Mouse (Mus musculus): Measurements from ENCODE around the gene Prkn. TPM values are rescaled to one million over a fixed set of nuclear protein-coding genes. Genes with fewer than 3 reads are reported as not detected.
A peak's percentile ranks its signal among the peaks of the same experiment; 100 is the strongest.

Gene Prkn
- total RNA-seq (2014; rRNA removed) (8.9 and 10.1 TPM in 2 replicates), polyA plus RNA-seq (2012; rRNA removed) (2.5 TPM in 2 replicates)

DNA sequence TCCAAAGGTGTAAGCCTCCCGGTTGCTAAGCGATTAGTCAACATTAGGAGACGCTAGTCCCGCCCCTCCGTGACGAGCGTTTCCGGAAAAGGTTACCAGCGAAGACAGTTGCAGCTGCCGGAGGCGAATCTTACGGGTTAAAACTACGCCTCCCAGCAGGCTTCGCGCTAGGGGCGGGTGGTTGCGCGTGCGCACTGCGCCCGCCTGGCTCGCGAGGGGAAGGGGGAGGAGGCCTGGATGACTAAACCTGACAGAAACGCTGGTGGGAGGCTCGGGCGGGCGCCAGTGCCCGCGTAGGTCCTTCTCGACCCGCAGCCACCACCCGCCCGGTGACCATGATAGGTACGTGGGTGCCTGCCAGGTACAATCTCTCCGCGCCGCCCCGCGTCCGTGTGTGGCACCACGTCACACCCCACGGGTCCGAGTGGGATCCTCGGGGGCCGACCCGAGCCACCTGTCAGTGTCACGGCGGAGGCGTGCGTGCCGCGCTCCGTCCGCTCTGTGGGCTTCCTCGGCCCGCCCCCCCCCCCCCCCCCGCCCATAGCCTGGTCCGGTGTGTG lies at the start of gene Prkn, which contains the start of gene Pacrg:
Prkn (plus strand) TSS at position 237 of the 560 bp plus-strand sequence.
Pacrg (minus strand) TSS at position 164 of the 560 bp plus-strand sequence.
- Histone ChIP-seq H3K27me3 (ENCODE audit: control insufficient read depth, insufficient read depth, low read length) (no peaks in the 10 kb centered on the region), H3K9ac (ENCODE audit: low read depth, low read length) (peak within 1 kb of the TSS; percentile 82), H3K79me2 (ENCODE audit: control insufficient read depth, insufficient read depth, low read length) (no peaks in the 10 kb centered on the region; the same call in 1 of the 2 replicates), H3K4me3 (ENCODE audit: insufficient read depth, low read depth, low read length) (peak within 1 kb of the TSS; percentile 84), H3K4me1 (ENCODE audit: control insufficient read depth, insufficient read depth, low read length) (peaks cover 3% of the 10 kb centered on the region; the same call in 1 of the 2 replicates), H3K36me3 (ENCODE audit: control insufficient read depth, insufficient read depth, low read length) (no peaks in the 10 kb centered on the region), H3K27ac (replicated peaks; ENCODE audit: insufficient read depth, low read depth, low read length) (peak within 1 kb of the TSS; percentile 29)
- under 1% methylated on average over 48 of the region's 58 CpGs for WGBS
- DNase-seq (ENCODE audit: extremely low read depth, low read depth, low spot score), result peak; percentile 94
- TF ChIP-seq POLR2A (IDR thresholded peaks at IDR 0.05; ENCODE audit: extremely low read depth, insufficient read depth, low read length) (0 out of 2 replicates have a peak, but pooled peaks have one; percentile 31), CTCF (IDR thresholded peaks at IDR 0.05; ENCODE audit: low read depth, low read length) (no peak)

DNA sequence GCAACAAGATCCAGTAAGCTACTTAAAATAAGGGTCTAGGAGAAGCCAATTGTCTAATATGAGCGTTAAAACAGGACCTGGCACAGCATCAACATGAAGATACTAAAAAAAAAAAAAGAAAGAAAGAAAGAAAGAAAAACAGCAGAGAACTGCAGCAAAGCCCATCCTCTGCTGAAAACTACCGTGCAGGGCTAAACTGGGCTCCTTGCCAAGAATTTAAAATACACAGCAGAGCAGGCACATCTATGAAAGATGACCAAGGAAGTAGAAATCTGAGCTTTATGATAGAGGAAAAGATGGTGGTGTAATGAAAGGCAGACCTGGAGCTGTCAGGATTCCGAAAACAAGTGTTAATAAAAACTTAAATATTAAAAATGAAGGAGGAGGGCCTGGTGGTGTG lies 48.5 kb upstream of the Prkn start:
- DNase-seq (ENCODE audit: extremely low read depth, low read depth, low spot score), result no peak
- Histone ChIP-seq H3K36me3 (ENCODE audit: control insufficient read depth, insufficient read depth, low read length) (no peaks in the 10 kb centered on the region), H3K27me3 (ENCODE audit: control insufficient read depth, insufficient read depth, low read length) (no peaks in the 10 kb centered on the region), H3K27ac (replicated peaks; ENCODE audit: insufficient read depth, low read depth, low read length) (no peak overlapping the region), H3K4me3 (ENCODE audit: insufficient read depth, low read depth, low read length) (no peak overlapping the region), H3K4me1 (ENCODE audit: control insufficient read depth, insufficient read depth, low read length) (no peaks in the 10 kb centered on the region), H3K79me2 (ENCODE audit: control insufficient read depth, insufficient read depth, low read length) (no peaks in the 10 kb centered on the region), H3K9ac (ENCODE audit: low read depth, low read length) (no peak overlapping the region)
- 62% methylated on average over 3 of the region's 3 CpGs for WGBS
- TF ChIP-seq POLR2A (IDR thresholded peaks at IDR 0.05; ENCODE audit: extremely low read depth, insufficient read depth, low read length) (no peak), CTCF (IDR thresholded peaks at IDR 0.05; ENCODE audit: low read depth, low read length) (no peak)

DNA sequence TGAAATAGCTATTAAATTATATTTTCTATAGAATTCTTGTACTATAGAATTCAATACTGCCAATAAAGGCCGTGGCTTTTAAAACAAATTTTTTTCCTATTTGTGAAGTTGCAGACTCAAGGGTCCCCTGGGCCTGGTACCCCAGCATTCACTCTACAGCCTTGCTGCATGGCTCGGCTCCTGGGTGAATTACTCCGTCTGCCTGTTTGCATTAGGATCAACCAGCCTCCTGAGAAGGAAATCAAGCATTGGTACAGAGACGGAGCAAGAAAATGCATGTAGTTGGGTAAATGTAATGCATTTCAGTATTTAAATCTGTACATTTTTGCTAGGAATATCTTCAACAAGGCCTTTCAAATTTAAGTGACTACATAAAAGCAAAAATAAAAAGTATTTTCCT lies 33.5 kb upstream of the Prkn start:
- Histone ChIP-seq H3K27ac (replicated peaks; ENCODE audit: insufficient read depth, low read depth, low read length) (no peak overlapping the region), H3K27me3 (ENCODE audit: control insufficient read depth, insufficient read depth, low read length) (no peaks in the 10 kb centered on the region), H3K36me3 (ENCODE audit: control insufficient read depth, insufficient read depth, low read length) (no peaks in the 10 kb centered on the region), H3K4me1 (ENCODE audit: control insufficient read depth, insufficient read depth, low read length) (no peaks in the 10 kb centered on the region), H3K79me2 (ENCODE audit: control insufficient read depth, insufficient read depth, low read length) (no peaks in the 10 kb centered on the region), H3K4me3 (ENCODE audit: insufficient read depth, low read depth, low read length) (no peak overlapping the region), H3K9ac (ENCODE audit: low read depth, low read length) (no peak overlapping the region)
- TF ChIP-seq CTCF (IDR thresholded peaks at IDR 0.05; ENCODE audit: low read depth, low read length) (no peak), POLR2A (IDR thresholded peaks at IDR 0.05; ENCODE audit: extremely low read depth, insufficient read depth, low read length) (no peak)
- 87% methylated on average over 4 of the region's 4 CpGs for WGBS
- no peak for DNase-seq (ENCODE audit: extremely low read depth, low read depth, low spot score)

DNA sequence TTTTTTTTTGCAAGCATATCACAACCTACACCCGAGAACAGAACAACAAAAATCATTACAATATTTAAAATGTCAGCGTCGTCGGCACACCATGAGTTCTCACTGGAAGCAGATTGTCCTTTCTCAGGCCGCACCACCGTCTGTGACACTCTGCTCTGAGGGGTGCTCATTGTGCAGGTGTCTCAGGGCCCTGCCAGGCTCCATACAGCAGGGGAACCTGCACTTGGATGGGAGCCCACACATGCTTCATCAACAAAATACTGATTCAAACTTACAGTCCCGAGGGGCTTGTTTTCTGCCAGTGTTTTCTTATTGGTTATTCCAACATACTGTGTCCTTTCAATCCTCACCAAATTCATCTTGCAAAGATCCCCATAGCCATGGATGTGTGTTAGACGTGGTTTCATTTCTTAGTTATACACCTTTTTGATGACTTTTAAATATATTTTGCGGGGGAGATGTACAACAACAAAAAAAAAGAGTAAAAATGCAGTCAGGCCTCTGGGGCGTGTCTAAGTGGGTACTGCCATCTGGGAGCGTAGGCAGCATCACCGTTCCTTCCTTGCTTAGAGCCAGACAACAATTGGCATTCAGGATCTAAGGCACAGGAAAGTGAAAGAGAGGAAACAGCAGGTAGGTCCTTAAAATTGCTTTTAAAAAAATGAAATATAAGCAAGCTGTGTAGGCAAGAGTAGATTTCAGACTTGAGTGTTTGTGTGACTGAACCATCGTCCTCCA lies 32.8 kb upstream of the Prkn start:
- TF ChIP-seq CTCF (IDR thresholded peaks at IDR 0.05; ENCODE audit: low read depth, low read length), result no peak
- no peak for TF ChIP-seq POLR2A (IDR thresholded peaks at IDR 0.05; ENCODE audit: extremely low read depth, insufficient read depth, low read length)
- 87% methylated on average over 13 of the region's 13 CpGs for WGBS
- DNase-seq (ENCODE audit: extremely low read depth, low read depth, low spot score), result no peak

DNA sequence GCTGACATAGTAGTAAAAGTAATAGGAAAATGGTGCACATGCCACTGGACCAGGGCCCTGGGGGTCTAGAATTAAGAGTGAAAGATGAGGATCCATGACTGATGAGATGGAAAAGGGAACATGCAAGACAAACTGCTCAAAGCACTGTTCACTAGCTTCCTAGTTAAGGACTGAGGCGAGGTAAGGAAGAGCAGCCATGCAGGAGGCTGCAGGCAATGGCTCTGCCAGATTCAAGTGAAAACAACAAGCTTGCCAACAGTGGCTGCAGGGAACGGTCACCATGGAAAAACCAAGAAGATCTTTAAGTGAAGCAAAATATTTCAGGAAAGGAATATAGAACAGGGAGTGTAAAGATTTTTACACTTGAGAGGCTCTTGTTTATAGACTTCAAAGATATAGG lies 31.6 kb upstream of the Prkn start:
- WGBS, result 82% methylated on average over 2 of the region's 2 CpGs

More for the DNA sequence above, 32.8 kb upstream of the Prkn start:
- Histone ChIP-seq H3K4me1 (ENCODE audit: control insufficient read depth, insufficient read depth, low read length) (no peaks in the 10 kb centered on the region), H3K4me3 (ENCODE audit: insufficient read depth, low read depth, low read length) (no peak overlapping the region), H3K79me2 (ENCODE audit: control insufficient read depth, insufficient read depth, low read length) (no peaks in the 10 kb centered on the region), H3K36me3 (ENCODE audit: control insufficient read depth, insufficient read depth, low read length) (no peaks in the 10 kb centered on the region), H3K27ac (replicated peaks; ENCODE audit: insufficient read depth, low read depth, low read length) (no peak overlapping the region), H3K9ac (ENCODE audit: low read depth, low read length) (no peak overlapping the region), H3K27me3 (ENCODE audit: control insufficient read depth, insufficient read depth, low read length) (no peaks in the 10 kb centered on the region)

More for the DNA sequence above, 31.6 kb upstream of the Prkn start:
- Histone ChIP-seq H3K27ac (replicated peaks; ENCODE audit: insufficient read depth, low read depth, low read length) (no peak overlapping the region), H3K27me3 (ENCODE audit: control insufficient read depth, insufficient read depth, low read length) (no peaks in the 10 kb centered on the region), H3K4me3 (ENCODE audit: insufficient read depth, low read depth, low read length) (no peak overlapping the region), H3K9ac (ENCODE audit: low read depth, low read length) (no peak overlapping the region), H3K79me2 (ENCODE audit: control insufficient read depth, insufficient read depth, low read length) (no peaks in the 10 kb centered on the region), H3K4me1 (ENCODE audit: control insufficient read depth, insufficient read depth, low read length) (no peaks in the 10 kb centered on the region), H3K36me3 (ENCODE audit: control insufficient read depth, insufficient read depth, low read length) (no peaks in the 10 kb centered on the region)
- TF ChIP-seq POLR2A (IDR thresholded peaks at IDR 0.05; ENCODE audit: extremely low read depth, insufficient read depth, low read length) (no peak), CTCF (IDR thresholded peaks at IDR 0.05; ENCODE audit: low read depth, low read length) (no peak)
- no peak for DNase-seq (ENCODE audit: extremely low read depth, low read depth, low spot score)

Data from liver, adult 2 months (tissue).